Mouse (Mus musculus) spleen, postnatal 10 days (tissue): ENCODE results near the gene Atg4c.

ENCODE experiments used
- DNase-seq, 2 experiments: peaks; one replicate each; pipeline ENCODE4 v3.0.0; 2021 to 2022; ENCODE audit warnings: low spot score in 2 of 2

The Atg4c gene

DNA sequence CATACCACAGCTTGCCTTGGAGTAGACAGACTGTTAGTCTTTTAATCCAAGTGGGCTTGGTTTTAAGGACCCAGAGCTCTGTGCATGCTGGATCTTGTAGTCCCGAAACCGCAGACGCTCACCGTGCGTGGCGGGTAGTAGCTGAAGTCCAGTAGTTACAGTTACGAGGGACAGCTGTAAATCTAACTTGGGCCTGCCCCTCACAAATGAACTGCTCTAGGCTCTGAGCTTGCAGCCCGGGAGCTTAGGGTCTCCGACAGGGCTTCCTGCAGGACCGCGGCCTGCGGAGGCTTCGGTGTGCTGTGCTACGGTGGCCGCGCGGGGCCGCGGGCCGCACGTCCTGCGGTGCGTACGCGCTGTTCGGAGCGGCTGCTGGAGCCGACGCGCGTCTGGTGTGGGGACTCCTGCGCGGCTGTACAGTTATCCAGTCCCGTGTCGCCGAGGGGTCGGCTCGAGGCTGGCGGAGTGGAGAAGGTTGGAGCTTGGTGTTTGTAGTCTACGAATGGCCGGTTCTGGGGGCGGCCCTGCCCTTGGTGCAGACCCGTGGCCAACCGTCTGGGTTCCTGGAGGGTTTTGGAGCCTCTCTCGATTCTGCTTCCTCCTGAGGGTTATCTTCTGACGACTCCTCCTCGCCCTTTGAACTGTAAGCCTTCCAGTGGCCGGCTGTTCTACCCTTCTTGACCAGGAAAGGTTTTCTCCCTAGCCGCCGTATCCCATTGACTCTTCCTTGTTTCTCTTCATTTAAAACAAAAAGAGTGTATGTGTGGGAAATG is at the start of gene Atg4c:
Gene Atg4c (plus strand): TSS at position 125 of the 773 bp plus-strand sequence.
- DNase-seq = peak; percentile 66 to 80

DNA sequence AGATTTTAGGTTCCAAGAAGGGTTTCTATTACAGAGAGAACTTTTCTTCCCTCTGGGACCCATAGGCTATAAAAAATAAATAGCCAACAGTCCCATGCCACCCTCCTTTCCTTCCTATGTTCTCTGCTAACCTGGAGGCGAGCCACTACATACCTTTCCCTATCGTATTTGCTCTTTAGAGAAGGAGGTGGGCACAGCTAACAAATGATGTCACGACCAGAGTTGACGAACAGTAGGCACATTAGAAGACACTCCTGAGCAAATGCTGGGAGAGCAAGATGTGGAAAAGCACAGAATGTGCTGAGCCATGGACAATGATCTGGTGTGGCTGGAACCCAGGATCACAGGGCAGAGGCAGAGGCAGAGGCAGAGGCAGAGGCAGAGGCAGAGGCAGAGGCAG is 42.3 kb upstream of the Atg4c start:
- DNase-seq = no peak

DNA sequence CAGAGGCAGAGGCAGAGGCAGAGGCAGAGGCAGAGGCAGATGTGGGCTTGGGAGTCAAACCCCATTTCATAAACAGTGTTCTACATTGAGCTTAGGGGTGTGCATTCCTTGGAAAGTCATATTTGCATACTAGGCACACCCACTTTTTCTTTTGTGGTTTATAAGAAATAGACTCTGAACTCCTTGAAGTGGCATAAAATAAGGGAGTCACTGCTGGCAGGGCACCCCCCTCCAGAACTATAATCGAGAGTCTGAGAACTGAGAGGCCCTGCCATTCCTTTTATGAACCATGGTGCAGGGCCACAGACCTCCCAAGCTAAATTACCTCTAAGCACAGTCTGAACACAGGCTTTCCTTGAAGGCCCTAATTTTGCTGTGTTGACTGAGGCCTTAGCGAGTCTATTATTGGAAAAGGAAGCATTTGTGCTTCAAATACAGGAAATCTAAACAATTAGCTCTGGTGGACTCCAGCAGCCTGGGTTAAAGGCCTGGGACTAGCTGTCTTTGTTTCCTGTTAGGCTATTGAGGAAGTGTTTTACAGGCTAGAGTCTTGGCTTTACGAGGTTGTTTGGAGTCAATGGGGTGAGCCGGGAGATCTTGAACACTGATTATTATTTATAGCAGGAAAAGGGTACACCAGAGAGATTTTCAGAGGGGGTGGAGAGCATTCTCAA is 41.7 kb upstream of the Atg4c start:
- no peak for DNase-seq

DNA sequence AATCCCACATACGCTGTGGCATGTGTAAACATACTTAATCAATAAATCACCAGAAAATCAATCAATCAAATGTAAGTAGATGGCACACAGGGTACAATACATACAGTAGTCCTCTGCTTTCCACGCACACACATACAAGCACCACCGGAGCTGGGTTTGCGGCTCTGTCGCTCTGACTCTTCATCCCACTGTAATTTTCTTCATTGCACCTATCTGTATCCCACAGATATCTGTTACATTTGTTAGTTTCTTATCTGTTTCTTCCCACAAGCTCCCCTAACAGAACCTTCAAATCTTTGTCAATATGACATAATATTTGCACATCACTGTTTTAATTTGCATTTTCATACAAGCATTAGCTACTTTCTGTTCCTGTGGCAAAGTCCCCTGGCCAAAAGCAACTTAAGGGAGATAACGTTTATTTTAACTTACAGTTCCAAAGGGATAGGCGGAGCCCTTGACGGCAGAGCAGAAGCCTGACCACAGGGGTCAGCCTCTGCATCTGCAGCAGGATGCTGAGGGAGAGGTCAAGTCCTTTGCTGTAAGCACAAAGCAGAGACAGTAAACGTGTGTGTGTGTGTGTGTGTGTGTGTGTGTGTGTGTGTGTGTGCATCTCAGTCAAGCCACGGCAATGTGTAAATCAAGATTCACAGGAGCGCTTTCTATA is 37.0 kb upstream of the Atg4c start:
- no peak for DNase-seq

DNA sequence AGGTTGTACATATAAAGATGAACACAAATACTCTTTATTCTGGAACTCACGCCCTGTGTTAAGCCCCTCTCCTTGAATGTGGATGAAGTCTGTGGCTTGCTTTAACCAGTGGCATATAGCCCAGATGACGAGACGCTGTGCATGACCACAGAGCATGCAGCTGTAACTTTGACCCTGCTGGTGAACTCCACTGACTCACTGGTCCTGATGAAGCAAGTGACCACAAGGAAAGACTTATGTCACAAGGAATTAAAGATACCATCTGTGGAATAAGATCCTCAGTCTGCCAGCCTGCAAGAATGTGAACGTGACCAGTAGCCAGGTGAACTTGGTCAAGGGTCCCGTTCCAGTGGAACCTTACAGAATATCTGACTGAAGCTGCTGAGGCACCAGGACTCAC is 35.2 kb upstream of the Atg4c start:
- no peak for DNase-seq

DNA sequence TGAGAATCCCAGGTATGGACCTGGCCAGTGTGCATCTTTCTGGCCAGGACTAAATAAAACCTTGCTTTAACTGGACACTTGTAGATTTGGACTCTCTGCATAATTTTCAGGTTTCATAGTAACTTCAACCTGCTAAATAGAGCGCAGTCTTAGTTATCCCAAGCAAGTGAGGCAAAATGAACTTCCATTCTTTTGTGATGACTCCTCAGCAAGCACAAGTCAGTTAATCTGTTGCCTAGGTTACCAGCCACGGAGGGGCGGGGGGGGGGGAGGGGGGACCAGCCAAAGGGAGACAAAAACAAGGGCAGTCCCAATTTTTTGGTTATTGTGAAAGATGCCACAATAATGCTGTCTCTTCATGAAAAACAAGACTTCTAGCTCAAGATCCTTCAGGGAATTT is 33.3 kb upstream of the Atg4c start:
- no peak for DNase-seq

DNA sequence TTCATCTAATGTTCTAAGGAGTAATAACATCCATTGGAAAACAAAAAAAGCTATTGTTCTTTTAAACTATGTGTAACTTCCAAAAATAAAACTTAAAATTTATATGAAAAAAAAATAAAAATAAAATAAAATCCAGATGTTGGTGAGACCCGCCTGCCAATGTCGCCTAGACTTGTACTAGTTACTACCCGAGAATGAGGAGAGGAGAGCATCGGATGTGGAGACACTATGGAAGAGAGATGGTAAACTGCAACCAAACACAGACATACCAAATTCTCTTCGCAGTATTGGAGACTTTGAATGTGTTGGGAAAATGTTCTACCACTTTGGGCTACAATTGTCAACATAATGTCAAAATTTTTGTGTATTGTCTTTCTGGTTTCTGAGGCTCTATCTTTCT is 32.8 kb upstream of the Atg4c start:
- DNase-seq = no peak

DNA sequence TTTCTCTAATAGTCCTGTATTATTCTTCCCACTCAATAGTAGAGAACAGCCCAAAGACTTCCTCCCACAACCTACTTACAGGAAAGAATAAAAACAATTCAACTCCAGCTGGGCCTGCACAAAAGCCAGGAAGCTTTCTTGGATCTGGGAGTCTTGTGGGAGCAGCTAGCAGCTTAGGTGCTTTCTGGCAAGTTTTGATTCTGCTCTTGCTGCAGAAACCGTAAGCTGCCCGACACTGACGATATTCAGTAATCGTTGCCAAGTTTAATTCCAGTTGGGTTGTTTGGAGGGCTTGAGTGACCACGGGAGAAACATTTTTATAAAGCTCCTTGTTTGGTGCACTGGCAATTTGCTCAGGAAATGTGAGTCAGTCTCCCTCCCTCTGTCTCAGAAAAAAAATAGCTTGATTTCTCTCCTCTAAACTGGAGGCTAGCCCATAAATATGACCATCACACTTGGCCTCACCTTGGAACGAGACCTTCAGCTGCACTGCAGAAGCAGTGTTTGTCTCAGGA is 32.2 kb upstream of the Atg4c start:
- no peak for DNase-seq

DNA sequence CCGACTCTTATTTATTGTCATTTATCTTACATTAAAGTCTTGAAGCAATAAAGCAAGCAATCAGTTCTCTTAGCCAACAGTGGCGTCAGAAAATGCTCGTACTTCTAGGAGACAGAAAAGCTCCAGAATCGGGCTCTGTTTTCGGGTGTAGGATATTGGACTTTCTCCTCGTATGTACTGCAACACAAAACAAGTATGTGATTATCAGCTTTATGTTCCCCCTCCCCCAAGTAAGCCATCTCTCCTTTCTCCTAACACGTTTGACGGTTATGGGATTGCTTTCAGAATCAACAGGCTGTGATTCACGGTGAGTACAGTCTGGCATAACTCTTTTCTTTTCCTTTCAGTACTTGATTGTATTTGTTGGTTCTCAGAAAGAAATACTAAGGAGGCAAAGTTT is 30.7 kb upstream of the Atg4c start:
- no peak for DNase-seq

DNA sequence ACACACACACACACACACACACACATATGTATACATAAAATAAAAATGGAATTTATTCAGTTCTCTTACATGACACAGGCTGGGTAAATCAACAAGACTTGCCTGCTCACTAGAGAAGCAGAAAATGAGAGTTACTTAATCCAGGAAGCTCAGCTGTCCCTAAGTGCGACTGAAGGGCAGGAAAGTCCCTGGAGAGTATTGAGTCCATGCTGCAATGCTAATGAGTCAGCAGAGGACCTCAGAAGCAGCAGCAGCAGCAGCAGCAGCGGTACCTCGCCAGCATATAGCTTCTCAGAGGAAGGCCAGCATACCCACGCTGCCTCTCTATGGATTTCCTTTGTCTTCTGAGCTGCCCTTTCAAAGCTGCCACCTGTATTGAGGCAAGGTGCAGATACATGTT is 30.2 kb upstream of the Atg4c start:
- no peak for DNase-seq

DNA sequence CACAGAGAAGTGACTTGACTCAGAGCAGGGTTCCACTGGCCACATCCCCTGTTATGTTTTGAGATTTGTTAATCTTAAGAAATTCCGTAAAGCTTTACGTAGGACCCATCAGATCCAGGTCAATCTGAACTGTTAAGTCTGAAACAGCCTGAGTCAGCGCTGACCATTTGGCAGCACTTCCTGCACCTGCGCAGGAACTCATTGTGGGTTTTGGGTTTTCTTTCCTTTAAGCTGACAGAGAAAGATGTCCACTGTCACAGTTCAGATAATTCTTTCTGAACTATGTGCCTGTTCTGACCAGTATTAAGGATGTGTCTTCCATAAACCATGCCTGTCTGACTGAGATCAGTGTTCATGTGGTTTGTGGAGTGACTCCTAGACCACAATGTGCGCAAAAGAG is 24.9 kb upstream of the Atg4c start:
- DNase-seq = no peak

DNA sequence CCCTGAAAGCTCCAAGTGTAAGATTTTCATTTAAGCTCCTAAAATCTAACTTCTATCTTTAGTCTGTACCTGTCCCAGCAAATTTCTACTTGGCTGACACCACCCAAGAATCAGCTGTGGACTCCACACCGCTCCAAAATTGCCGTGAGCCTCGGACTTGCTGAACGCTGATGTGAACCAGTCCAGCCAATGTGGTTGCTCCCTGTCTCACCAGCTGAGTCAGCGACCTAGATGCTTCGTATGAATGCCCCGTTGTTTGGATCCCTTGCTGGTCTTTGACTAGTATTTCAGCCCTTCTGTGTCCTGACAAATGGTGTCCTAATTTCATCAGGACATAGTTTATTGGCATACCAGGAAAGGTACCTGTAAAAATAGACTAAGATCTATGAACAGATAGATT is 19.5 kb upstream of the Atg4c start:
- no peak for DNase-seq

DNA sequence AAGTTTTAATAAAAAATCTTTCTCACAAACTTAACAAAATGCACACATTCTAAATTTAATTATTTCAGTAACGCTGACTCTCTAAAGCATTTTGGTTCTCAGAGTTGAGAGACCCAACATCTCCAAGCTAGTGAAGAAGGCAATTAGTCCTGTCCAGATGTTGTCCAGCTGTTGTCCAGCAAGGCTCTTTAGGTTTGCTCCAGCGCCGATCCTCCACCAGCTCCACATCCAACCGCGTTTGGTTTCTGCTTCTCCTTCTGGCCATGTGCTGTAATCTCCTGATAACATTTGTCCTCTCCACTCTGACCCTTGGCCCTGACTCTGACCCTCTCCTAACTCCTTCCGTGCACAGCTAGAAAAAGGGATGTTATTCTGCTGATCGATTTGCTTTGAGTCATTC is 16.9 kb upstream of the Atg4c start:
- DNase-seq = no peak

DNA sequence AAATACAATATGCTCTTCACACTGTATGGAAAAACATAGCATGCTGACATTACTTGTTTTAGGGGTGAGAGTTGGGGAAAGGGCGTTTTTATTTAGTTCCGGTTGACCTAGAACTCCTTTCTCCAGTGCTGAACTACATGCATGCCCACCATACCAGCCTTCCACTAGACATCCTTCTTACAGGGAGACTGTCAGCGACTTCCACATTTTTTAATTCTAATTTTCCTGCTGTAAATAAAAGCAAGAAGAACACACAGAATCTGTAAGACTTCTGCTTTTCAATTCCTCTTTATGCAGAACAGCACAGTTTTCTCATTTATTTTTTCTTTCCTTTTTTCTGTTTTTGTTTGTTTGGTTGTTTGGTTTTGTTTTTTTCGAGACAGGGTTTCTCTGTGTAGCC is 16.5 kb upstream of the Atg4c start:
- no peak for DNase-seq

DNA sequence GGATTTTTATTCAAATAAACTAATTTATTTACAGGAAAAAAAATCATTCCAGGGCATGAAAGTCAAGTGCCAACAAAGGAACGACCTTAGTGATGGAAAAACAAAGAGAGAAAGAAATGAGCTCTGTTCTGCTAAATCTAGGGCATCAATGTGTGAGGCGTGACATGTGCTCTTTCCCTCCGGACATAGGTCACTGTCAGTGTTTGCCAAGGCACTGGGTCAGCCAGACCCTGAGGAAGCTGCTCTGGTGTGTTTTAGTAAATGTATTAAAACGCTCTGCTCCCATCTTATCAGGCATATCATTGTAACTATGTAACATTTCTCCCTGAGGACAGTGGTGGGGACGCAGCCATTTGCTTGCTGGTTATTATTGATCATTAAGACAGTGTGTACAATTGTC is 14.9 kb upstream of the Atg4c start:
- DNase-seq = no peak

DNA sequence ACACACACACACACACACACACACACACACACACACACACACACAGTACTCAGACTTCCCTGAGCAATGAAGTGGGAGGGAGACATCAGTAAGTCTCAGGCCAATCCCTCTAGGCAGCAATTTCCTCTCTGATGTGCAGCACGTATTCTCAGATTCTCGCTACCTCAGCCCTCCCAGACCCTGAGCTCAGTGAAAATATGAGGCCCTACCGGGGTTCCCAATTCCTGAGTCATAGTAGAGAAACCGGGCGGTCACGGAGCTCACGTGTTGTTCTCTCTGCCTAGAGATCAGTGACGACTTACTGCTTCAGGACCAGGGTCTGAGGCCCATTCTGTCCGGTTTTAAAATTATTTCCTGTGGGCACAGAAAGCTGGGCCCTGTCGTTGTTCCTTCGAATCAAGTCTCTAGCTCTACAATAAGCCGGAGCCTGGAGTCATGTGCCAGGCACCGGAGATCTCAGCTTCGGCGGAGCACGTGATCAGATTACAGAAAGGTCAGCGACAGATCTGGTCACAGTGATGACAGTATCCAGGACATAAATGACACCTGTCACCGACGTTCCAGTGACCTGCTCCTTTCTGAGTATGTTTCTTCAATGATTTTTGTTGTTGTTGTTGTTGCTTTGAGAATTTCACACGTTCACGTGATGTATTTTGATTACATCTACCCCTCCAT is 14.2 kb upstream of the Atg4c start:
- no peak for DNase-seq

DNA sequence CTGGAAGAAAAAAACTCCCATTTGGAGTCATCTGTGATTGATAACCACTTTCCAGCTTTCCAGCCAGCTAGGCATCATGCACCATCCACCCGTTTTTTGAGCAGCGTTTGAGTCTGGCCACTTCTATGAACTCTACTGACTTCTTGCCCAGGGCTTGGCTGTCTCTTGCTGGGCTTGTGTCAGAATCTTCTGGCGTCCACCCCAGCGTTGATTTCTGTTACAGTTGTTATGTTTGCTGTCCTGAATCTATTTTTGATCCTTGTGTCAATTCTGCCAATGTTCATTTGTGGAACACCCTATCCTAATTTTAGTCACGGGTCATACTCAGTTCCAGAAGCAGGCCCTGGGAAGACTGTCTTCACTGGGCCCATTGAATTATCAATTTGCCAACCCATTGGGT is 12.8 kb upstream of the Atg4c start:
- DNase-seq = no peak

DNA sequence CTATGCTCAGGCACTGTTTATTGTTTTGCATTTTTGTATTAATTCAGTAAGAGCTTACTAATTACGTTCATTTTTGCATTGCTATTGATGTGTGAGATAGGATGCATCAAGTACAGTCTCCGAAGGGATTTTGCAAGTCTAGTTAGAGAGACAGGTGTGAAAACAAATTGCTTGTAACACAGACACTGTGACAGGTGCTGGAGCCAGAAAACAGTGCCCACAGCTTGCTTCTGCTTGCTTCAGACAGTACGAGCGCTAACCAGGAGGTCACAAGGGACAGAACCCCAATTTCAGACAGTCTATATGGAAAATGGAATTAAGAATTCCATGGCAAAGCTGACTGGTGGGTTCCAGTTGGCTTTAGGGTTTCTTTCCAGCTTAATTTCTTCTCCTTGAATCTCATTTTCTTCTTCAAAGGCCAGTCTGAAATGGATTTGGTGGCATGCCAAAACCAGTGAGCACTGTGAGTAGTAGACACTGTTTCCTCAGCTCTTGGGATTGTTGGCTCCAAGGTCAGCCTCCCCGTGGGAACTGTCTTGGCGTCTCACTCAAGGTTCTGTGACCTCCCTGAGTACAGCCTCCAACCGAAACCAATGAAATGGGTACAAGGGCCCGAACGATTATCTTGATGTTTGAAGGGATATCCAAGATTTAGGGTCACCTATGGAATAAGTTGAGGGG is 11.9 kb upstream of the Atg4c start:
- no peak for DNase-seq

DNA sequence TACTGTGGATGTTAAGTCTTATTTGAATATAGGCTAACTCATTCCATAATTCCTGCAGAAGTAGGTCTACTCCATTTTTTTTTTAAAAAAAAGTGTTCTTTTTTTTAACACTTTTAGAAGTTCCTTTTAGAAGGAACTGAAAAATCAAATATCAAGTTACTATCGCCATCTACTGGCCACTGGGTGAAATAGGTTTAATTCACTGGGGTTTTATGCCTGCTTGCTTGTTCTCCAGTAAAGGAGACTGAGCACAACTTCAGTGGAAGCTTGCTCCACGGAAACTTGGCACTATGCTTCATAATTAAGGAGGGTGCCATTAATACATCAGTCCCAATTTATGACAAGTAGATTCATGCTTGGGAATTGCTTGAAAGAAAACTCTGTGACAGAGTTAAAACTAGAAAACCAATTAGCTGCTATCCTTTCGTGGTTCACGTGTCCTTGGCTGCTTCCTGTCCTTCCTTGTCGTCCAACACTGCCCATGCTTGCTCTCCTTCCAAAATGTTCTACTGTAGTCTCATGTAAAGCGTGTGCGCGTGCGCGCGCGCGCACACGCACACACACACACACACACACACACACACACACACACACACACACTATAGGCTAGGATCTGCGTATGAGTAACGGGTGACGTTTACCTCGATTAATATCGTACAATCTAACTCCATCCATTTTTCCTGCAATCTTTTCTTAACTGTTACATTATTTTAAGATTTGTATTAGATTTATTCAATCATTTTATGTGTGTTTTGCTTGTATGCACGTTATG is 10.9 kb upstream of the Atg4c start:
- DNase-seq = no peak

DNA sequence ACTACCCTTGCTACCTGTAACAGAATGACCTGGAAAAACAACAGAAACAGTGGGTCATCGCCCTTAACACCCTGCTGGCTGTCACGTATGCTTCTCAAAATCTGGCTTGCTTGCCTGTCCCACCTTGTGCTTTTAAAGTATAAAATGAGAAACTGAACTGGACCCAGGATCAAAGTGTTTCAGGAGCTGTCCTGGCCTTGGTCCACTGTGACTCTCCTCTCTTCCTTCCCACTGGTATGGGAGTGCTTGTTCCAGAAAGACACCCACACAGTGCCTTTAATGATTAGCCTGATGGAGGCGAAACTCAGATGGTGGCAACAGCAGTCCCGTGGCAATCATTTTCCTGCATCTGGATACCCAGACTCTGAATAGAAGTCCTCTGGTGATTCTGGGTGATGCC is 9.1 kb upstream of the Atg4c start:
- no peak for DNase-seq

DNA sequence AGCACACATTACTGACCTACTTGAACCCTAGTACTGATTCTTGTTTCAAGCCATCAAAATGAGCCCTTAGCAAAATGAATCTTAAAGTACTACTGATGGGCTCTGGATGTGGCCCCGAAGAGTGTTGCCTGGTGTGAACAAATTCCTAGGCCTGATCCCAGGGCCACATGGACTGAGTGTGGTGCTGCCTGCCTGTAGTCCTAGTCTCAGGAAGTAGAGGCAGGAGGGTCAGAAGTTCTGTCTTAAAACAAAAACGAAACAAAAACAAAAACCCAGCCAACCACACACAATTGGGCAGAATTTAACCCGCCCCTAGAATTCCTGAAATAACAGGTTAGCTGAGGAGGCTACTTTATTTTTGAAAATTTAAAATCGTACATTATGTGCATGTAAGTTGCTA is 8.4 kb upstream of the Atg4c start:
- DNase-seq = no peak
